Mouse (Mus musculus) liver, embryonic 15.5 days (tissue): ENCODE data around the gene Lhx1. TPM values are rescaled to one million over a fixed set of nuclear protein-coding genes. Genes with fewer than 3 reads are reported as not detected.

ENCODE experiments used
- ATAC-seq: fragments of 200-750 bp; cut with Nextera tagmentation; 2 replicates; pipeline ENCODE4 v1.8.0; 2017; ENCODE audit warnings: moderate number of reproducible peaks, mild to moderate bottlenecking, moderate library complexity; ENCODE audit not compliant: insufficient read depth
- H3K27ac ChIP-seq: fragments of 300-500 bp; sonication (generic); replicated peaks from 2 replicates; pipeline ENCODE4 v1.5.1; 2015; ENCODE audit warnings: mild to moderate bottlenecking, inconsistent platforms
- H3K27me3 ChIP-seq: fragments of 300-500 bp; sonication (generic); 2 replicates; pipeline ENCODE4 v1.6.1; 2015; ENCODE audit warnings: mild to moderate bottlenecking, inconsistent platforms
- H3K36me3 ChIP-seq: fragments of 300-500 bp; sonication (generic); replicated peaks from 2 replicates; pipeline ENCODE4 v1.6.1; 2015; ENCODE audit warnings: moderate library complexity, mild to moderate bottlenecking, inconsistent platforms
- H3K4me1 ChIP-seq: fragments of 300-500 bp; sonication (generic); replicated peaks from 2 replicates; pipeline ENCODE4 v1.6.1; 2015; ENCODE audit warnings: inconsistent platforms
- H3K4me2 ChIP-seq: fragments of 300-500 bp; sonication (generic); 2 replicates; pipeline ENCODE4 v1.6.1; 2015; ENCODE audit warnings: moderate library complexity, mild to moderate bottlenecking, inconsistent platforms
- H3K4me3 ChIP-seq: fragments of 300-500 bp; sonication (generic); replicated peaks from 2 replicates; pipeline ENCODE4 v1.5.1; 2015; ENCODE audit warnings: mild to moderate bottlenecking, inconsistent platforms
- H3K9ac ChIP-seq: fragments of 300-500 bp; sonication (generic); 2 replicates; pipeline ENCODE4 v1.6.1; 2015; ENCODE audit warnings: moderate library complexity, mild to moderate bottlenecking, inconsistent platforms
- H3K9me3 ChIP-seq: fragments of 300-500 bp; sonication (generic); replicated peaks from 2 replicates; pipeline ENCODE4 v1.6.1; 2016; ENCODE audit warnings: inconsistent platforms
- WGBS: fragments of 180-500 bp; shearing (Covaris S2); methylation state at CpG from one replicate; pipeline ENCODE4 v1.1.7; 2015; ENCODE audit warnings: mixed read lengths; ENCODE audit not compliant: insufficient replicate concordance; 5-methylcytosine and 5-hydroxymethylcytosine counted together
- polyA plus RNA-seq: library from polyadenylated mRNA; unstranded; fragments of >200 nt; fragmentation: Nextera tagmentation; extraction: Ambion mirVana; gene quantifications from 2 replicates; pipeline ENCODE4 v1.2.1, GENCODE M21; 2015

The Lhx1 gene
- polyA plus RNA-seq, 1 experiment from 2014 or later: 0.05 TPM

DNA sequence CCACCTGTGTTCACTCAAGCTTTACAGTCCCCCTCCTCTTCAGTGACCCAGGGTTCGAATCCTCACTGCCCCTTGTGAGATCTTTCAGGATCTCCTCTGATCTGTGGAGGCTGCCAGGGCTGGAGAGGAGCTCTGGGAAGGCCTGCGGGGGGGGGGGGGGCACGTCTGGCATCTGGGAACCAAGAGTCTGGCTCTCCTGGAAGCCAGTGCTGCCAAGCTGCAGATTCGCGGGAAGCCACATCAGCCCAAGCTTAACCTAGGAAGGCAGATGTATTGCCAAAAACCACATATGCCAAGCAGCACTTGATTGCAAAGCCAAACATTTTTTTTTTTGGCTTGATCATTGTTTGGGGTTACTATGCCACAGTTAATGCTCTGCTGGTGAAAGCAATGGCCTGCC lies 36.2 kb upstream of the Lhx1 start:
- Histone ChIP-seq H3K36me3 (no peaks in the 10 kb centered on the region), H3K9ac (no peak overlapping the region), H3K4me2 (no peak overlapping the region), H3K27ac (no peak overlapping the region), H3K4me1 (no peaks in the 10 kb centered on the region), H3K4me3 (no peak overlapping the region), H3K27me3 (peaks cover 29% of the 10 kb centered on the region), H3K9me3 (no peaks in the 10 kb centered on the region)
- 42% methylated on average over 5 of the region's 5 CpGs for WGBS
- ATAC-seq: no peak

DNA sequence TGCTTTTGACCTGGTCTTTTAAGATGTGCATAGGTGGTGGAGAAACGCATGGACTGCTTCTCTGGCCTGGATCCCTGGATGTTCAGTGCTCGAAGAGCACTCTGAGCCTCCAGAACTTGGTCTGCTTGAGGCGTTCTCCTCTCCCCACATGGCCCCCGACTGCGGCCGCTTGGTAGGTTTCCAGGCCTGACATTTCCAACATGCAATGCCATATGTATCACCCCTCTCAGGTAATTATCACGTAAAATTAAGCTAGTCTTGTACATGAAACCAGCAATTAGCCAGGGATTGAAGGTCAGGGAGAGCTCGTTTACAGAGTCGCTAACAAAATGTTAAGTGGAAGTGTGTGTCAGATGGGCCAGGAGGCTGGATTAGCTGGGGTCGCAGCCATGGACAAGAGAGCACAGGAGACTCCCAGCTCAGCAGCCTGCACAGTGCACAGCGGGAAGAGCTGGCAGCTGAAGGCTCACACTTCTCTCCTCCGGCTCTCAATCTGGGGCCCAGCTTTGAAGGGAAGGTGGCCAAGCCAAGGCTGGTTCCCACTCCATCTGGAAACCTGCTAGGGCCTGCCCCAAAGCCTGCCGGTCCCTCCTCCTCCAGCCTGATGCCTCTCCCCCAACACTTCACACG lies 28.6 kb upstream of the Lhx1 start:
- ATAC-seq: no peak
- WGBS: 64% methylated on average over 14 of the region's 14 CpGs
- peaks cover 21% of the 10 kb centered on the region for H3K27me3 ChIP-seq
- no peaks in the 10 kb centered on the region for H3K36me3 ChIP-seq
- H3K9ac ChIP-seq: no peak overlapping the region
- no peaks in the 10 kb centered on the region for H3K4me1 ChIP-seq
- H3K9me3 ChIP-seq: no peaks in the 10 kb centered on the region
- no peak overlapping the region for H3K4me2 ChIP-seq
- H3K27ac ChIP-seq: no peak overlapping the region
- no peak overlapping the region for H3K4me3 ChIP-seq

- Histone ChIP-seq H3K27me3 (peaks cover 27% of the 10 kb centered on the region), H3K4me3 (no peak overlapping the region), H3K36me3 (no peaks in the 10 kb centered on the region), H3K9ac (no peak overlapping the region), H3K27ac (no peak overlapping the region), H3K4me1 (no peaks in the 10 kb centered on the region), H3K9me3 (no peaks in the 10 kb centered on the region), H3K4me2 (no peak overlapping the region)
- no peak for ATAC-seq
- WGBS: 68% methylated on average over 4 of the region's 4 CpGs
These were observed 26.0 kb upstream of the Lhx1 start for GRCm38 (mm10) chr11:84551296-84551695.

GRCm38 (mm10) chr11:84549258-84549791 lies 24.0 kb upstream of the Lhx1 start:
- Histone ChIP-seq H3K4me1 (no peaks in the 10 kb centered on the region), H3K27ac (no peak overlapping the region), H3K36me3 (no peaks in the 10 kb centered on the region), H3K9me3 (no peaks in the 10 kb centered on the region), H3K27me3 (peaks cover 31% of the 10 kb centered on the region), H3K4me3 (no peak overlapping the region), H3K4me2 (no peak overlapping the region), H3K9ac (no peak overlapping the region)
- WGBS: 43% methylated on average over 6 of the region's 6 CpGs
- ATAC-seq: no peak

DNA sequence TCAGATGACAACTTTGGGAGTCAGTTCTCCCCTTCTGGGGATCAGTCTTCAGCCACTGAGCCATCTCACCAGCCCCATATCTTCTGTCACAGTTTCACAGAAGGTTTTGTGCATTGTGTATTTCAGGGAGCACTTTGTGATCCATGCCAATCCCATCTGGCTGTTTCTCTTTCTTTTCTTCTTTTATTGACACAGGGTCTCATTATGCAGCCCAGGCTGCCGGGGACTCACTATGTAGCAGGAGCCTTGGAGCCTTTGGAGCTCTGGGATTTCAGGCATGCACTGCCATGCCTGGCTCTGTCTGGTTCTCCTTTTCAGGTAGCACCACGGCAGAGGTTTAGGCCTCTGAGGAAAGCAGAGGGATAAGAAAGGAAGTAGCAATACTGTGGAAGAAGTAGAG lies 23.0 kb upstream of the Lhx1 start:
- Histone ChIP-seq H3K27me3 (peaks cover 31% of the 10 kb centered on the region), H3K27ac (no peak overlapping the region), H3K9ac (no peak overlapping the region), H3K4me3 (no peak overlapping the region), H3K36me3 (no peaks in the 10 kb centered on the region), H3K4me1 (no peaks in the 10 kb centered on the region), H3K9me3 (no peaks in the 10 kb centered on the region), H3K4me2 (no peak overlapping the region)
- 42% methylated on average over 2 of the region's 2 CpGs for WGBS
- no peak for ATAC-seq

DNA sequence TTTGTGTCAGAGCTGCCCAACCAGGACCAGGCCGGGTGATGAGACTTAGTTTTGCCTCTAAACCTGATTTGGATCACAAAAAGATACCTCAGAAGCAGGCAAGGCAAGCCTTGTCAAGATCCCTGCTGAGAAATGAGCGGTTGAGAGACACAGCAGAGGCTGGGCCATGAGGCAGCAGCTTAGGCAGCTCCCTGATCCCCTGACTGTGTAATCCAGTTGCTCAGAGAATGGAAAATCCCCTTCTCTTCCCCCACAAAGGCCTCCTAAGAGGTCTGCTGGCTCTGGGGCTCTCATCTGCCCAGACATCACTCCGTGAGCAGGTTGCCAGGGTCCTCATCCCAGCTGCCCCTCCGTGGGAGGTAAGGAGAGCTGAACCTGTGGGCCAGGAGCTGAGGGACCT lies 14.6 kb upstream of the Lhx1 start:
- Histone ChIP-seq H3K36me3 (no peaks in the 10 kb centered on the region), H3K4me3 (no peak overlapping the region), H3K4me1 (no peaks in the 10 kb centered on the region), H3K9me3 (no peaks in the 10 kb centered on the region), H3K4me2 (no peak overlapping the region), H3K9ac (no peak overlapping the region), H3K27ac (no peak overlapping the region), H3K27me3 (peaks cover 68% of the 10 kb centered on the region)
- no peak for ATAC-seq
- WGBS: 13% methylated on average over 4 of the region's 4 CpGs

- Histone ChIP-seq H3K4me3 (no peak overlapping the region), H3K9me3 (no peaks in the 10 kb centered on the region), H3K9ac (no peak overlapping the region), H3K4me1 (peaks cover 10% of the 10 kb centered on the region), H3K36me3 (no peaks in the 10 kb centered on the region), H3K27ac (no peak overlapping the region), H3K4me2 (no peak overlapping the region), H3K27me3 (peaks cover 100% of the 10 kb centered on the region)
- ATAC-seq: no peak
- WGBS: 7% methylated on average over 14 of the region's 14 CpGs
These were observed 4.7 kb upstream of the Lhx1 start for GRCm38 (mm10) chr11:84529797-84530703.

DNA sequence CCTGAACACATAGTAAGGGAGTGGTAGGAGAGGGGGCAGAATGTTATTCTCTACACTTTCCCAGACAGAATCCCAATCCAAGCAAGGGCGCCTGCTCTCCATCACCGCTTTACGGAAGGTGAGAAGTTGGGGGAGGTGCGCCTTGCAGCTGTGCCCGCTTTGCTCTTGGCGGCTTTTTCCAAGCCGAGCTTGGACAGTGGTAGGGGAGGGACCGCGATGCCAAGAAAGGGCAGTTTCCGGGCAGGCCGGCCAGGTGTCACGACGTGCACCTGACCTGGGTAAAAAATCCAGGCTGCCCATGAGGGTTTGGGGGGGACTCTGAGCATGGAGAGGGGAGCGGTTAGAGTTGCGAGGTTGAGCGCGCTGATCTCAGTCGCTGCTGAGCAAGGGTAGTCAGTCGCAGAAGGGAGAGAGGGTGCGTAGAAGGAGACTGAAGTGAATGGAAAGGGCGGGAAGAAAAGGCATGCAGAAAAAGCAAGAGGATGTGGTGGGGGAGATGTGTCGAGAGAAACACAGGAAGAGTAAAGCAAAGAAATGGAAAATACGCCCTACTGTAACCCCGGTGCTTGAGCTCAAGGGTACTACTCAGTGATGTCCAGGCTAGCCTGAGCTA lies 3.9 kb upstream of the Lhx1 start:
- Histone ChIP-seq H3K4me2 (no peak overlapping the region), H3K36me3 (no peaks in the 10 kb centered on the region), H3K9me3 (no peaks in the 10 kb centered on the region), H3K4me3 (no peak overlapping the region), H3K4me1 (peaks cover 17% of the 10 kb centered on the region), H3K27ac (no peak overlapping the region), H3K9ac (no peak overlapping the region), H3K27me3 (peaks cover 100% of the 10 kb centered on the region)
- ATAC-seq: no peak
- 4% methylated on average over 24 of the region's 24 CpGs for WGBS

DNA sequence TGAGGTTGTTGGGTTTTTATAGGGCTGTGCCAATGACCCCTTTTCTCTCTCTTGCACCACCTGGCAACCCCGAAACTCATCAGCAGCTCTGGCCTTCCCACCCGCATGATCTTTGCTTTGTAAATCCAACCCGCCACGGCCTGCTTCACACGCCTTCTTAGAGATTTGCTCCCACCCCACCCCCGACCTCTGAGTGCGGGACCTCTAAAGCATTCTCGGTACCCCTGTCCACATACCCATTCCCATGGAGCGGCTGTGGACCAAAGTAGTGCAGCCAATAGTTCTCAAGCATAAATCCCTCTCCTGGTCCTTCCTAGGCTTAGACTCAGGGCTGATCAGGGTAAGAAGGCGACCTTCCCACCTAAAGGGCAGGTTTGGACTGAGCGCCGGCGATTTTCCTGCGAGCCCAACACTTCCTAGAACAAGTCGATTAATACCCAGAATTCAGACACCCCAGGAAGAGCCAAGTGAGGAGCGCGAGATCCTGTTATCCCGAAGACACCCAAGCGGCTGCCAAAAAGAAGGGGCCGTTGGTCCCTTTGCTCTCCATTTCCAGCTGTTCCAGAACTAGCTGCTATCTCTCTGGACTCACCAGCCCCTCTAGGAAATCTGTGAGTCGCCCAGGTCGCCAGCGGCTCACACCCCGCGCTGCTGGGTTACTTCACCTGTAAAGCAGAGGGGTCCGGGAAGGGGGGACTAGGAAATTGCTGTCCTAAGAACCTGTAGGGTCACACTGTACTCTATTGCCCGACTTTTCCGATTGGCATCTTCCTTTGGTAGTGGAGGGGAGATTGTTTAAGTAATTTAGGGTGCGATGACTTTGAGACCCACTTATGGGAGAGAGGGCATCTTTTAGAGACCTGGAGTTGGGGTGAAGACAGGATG lies 1.9 kb upstream of the Lhx1 start:
- no peak for ATAC-seq
- no peaks in the 10 kb centered on the region for H3K36me3 ChIP-seq
- no peak overlapping the region for H3K9ac ChIP-seq
- no peak overlapping the region for H3K4me2 ChIP-seq
- H3K4me3 ChIP-seq: no peak overlapping the region
- 3% methylated on average over 29 of the region's 29 CpGs for WGBS
- peaks cover 33% of the 10 kb centered on the region for H3K4me1 ChIP-seq
- peaks cover 100% of the 10 kb centered on the region for H3K27me3 ChIP-seq
- no peaks in the 10 kb centered on the region for H3K9me3 ChIP-seq
- H3K27ac ChIP-seq: no peak overlapping the region

GRCm38 (mm10) chr11:84526451-84526850 lies 1.1 kb upstream of the Lhx1 start:
- H3K27ac ChIP-seq: no peak overlapping the region
- no peak overlapping the region for H3K9ac ChIP-seq
- 3% methylated on average over 10 of the region's 10 CpGs for WGBS
- peaks cover 100% of the 10 kb centered on the region for H3K27me3 ChIP-seq
- H3K4me2 ChIP-seq: peak overlapping the region; percentile 58; the same call in 1 of the 2 replicates
- no peak overlapping the region for H3K4me3 ChIP-seq
- peaks cover 33% of the 10 kb centered on the region for H3K4me1 ChIP-seq
- no peak for ATAC-seq
- H3K36me3 ChIP-seq: no peaks in the 10 kb centered on the region
- H3K9me3 ChIP-seq: no peaks in the 10 kb centered on the region
